Mouse (Mus musculus) embryonic fibroblast, embryonic 13.5 days (primary cell): ENCODE measurements around the gene Cog5. TPM values are rescaled to one million over a fixed set of nuclear protein-coding genes. Genes with fewer than 3 reads are reported as not detected.
A peak's percentile ranks its signal among the peaks of the same experiment; 100 is the strongest.

Source experiments
- H3K27ac ChIP-seq: 2 replicates; pipeline ENCODE4 v1.5.1; 2012; ENCODE audit warnings: low read length, control low read depth, inconsistent platforms; ENCODE audit not compliant: insufficient read depth
- H3K4me1 ChIP-seq: 2 replicates; pipeline ENCODE4 v1.6.1; 2011; ENCODE audit warnings: low read length; ENCODE audit not compliant: control insufficient read depth, insufficient read depth
- H3K4me3 ChIP-seq: 2 replicates; pipeline ENCODE4 v1.5.1; 2011; ENCODE audit warnings: mild to moderate bottlenecking, control low read depth, low read length; ENCODE audit not compliant: insufficient read depth
- CTCF ChIP-seq: IDR thresholded peaks from 2 replicates; pipeline ENCODE4 v1.5.1; 2011; ENCODE audit warnings: mild to moderate bottlenecking, control low read depth, low read length, moderate library complexity, borderline replicate concordance; ENCODE audit not compliant: insufficient read depth
- POLR2A ChIP-seq: IDR thresholded peaks from 2 replicates; pipeline ENCODE4 v1.6.1; 2011; ENCODE audit warnings: low read depth, mild to moderate bottlenecking, control low read depth, low read length, moderate library complexity
- polyA plus RNA-seq: library from polyadenylated mRNA; stranded (reverse); fragments of >200 nt; gene quantifications from 2 replicates; pipeline ENCODE4 v1.2.4, GENCODE M21; 2011; ENCODE audit warnings: low read depth; ENCODE audit not compliant: missing spikeins, insufficient read length

Gene Cog5
- polyA plus RNA-seq, 1 experiment, result 48.3 TPM

DNA sequence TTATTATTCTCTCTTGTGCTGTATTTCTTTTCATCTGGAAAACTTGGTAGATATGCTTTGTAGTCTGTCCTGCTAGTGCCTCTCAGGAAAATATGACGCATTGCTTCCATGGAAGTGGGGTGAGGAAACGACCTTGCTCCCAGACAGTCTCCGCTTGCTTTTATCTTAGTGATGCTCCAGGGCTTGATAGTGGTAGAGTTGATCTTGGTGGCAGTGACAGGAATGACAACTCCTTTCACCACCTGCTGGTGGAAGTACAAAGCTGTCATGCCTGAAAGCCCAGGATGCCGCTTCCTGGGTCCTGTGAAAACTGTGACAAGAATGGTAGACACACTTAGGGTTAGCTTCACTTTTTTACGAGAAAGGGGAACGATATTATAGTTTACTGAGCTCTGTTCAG lies 49.2 kb downstream of the Cog5 start:
- TF ChIP-seq POLR2A, result no peak
- H3K4me3 ChIP-seq, result no peak overlapping the region
- no peak overlapping the region for H3K27ac ChIP-seq
- no peaks in the 10 kb centered on the region for H3K4me1 ChIP-seq

DNA sequence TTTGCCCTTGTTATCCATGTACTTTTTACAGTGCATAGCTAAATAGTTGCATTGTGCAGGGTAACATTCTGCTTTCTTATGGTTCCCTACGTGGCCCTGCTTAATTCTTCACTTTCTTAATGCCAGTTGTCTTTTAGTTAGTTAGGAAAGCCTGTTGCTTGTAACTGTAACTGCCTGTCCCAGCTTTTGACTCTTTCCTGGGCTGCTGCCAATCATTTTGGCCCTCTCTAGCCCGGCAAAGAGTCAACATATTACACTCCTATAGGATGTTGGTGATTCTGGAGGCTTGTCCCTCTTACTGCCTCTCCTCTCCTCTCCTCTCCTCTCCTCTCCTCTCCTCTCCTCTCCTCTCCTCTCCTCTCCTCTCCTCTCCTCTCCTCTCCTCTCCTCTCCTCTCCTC lies 51.5 kb downstream of the Cog5 start:
- no peak overlapping the region for H3K4me3 ChIP-seq
- H3K27ac ChIP-seq, result peak overlapping the region; percentile 14; the same call in 1 of the 2 replicates
- TF ChIP-seq CTCF (no peak), POLR2A (no peak)

DNA sequence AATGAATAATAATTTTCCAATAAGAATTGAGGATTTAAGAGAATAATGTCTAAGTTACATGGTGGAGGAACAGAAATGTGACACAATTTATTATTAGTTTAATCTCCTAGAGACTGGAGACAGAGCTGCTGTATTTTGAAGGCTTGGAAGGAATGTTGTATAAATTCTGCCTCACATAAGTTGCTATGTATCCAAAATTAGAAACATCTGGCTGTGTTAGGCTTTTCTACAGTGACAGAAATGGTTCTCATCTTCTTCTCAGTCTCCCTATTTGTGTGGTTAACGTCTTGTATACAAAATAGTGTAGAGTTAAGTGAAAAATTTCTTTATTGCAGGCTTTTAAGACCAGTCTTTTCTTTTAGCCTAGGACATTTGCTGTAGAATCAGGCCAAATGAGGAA lies 52.9 kb downstream of the Cog5 start:
- TF ChIP-seq CTCF (no peak), POLR2A (no peak)
- Histone ChIP-seq H3K4me1 (no peaks in the 10 kb centered on the region), H3K27ac (no peak overlapping the region), H3K4me3 (no peak overlapping the region)

More for the DNA sequence above, 51.5 kb downstream of the Cog5 start:
- H3K4me1 ChIP-seq, result no peaks in the 10 kb centered on the region

DNA sequence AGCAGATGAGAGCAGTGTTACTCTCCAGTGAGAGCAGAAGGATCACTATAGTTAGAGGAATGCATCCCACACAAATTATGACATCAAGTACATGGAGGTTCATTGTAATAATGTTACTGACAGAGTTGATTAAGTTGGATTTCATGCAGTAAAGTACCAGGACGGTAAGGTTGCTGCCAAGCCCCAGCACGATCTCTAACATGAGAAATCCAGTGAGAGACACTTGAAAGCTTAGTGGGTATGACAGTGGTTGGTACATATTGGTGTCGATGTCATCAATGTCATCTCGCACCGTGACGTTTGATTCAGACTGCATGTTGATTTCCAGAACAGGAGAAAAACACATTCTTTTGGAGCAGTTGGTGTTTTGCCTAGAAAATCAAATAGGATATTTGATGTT lies 55.0 kb downstream of the Cog5 start:
- TF ChIP-seq CTCF, result no peak
- TF ChIP-seq POLR2A, result no peak

DNA sequence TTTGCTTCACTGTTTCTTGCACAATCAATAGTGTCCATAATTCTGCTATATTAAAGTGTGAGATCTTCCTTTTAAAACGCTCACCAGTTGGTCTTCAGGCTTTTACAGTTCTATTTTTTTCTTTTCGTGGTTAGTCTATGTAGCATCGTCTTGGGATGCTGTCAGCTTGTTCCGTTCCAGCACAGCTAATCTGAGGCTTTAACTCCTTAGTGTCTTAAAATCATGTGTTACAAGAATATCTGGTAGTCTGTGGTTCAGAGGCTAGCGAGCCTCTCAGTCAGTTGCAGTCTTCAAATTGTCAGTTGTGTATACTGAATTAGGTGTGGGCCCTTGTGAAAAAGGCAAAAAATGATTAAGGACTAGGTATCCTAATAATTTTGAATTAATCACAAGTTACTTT lies 57.6 kb downstream of the Cog5 start:
- TF ChIP-seq CTCF (no peak), POLR2A (no peak)
- no peak overlapping the region for H3K27ac ChIP-seq
- no peak overlapping the region for H3K4me3 ChIP-seq
- H3K4me1 ChIP-seq, result no peaks in the 10 kb centered on the region

More for the DNA sequence above, 55.0 kb downstream of the Cog5 start:
- no peak overlapping the region for H3K27ac ChIP-seq
- no peak overlapping the region for H3K4me3 ChIP-seq
- no peaks in the 10 kb centered on the region for H3K4me1 ChIP-seq

DNA sequence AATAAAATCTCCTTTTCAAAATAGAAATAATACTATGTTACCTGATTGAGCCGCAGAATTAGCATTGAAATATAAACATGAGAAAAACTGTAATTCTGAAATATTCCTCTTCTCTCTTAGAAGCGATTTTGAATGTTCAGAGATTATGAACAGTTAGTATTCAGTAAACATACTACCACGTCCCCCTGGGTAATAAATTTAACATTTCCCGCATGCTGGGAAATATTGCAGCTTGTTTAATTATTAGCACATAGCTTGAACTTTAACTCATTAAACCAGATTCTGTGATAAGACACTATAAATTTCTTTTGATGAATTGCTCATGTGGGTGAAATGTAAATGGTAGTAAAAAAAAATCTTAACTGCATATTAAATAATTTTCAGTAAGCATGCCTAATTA lies 58.1 kb downstream of the Cog5 start:
- TF ChIP-seq POLR2A (no peak), CTCF (no peak)
- Histone ChIP-seq H3K4me1 (no peaks in the 10 kb centered on the region), H3K27ac (no peak overlapping the region), H3K4me3 (no peak overlapping the region)

DNA sequence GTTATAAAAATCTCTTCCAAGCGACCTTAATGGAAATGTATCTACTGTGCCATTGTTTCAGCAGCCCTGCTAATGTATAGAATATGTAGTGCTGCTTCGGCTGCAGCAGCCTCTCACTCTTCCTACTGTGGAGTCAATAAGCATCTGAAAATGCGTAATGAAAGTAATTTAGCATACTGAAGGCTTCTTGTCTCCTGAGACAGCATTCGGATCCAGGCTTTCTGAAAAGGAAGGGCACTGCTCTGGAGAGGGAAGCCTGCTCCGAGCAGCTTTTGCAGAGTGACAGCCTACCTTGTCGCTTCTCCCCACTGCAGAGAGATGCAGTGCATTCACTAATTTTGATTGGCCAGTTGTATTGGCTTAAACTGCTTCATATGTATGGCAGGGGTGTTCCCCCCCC lies 58.9 kb downstream of the Cog5 start, which contains the start of gene Gpr22:
Gene Gpr22 (minus strand): TSS at position 348 of the 400 bp plus-strand sequence.
- Histone ChIP-seq H3K4me1 (no peaks in the 10 kb centered on the region), H3K27ac (no peak within 1 kb of the TSS), H3K4me3 (no peak within 1 kb of the TSS)
- TF ChIP-seq CTCF (no peak), POLR2A (no peak)

DNA sequence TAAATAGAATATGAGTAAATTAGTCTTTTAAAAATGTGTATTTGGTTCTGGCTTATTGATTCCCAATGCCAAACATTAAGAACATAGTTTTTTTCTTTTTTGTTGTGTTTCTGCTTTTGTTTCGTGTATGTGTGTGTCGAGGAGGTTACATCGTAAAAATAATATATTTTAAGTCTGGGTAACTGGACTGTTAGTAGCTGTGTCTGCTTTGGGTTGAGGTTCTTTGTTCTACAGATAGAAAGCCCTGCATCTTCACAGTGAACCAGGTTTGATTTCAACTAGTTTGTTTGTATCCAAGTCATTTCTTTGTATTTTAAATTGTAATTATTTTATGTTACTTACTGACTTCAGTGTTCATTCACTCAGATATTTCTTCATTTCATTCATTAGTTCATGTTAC lies 59.4 kb downstream of the Cog5 start:
- no peaks in the 10 kb centered on the region for H3K4me1 ChIP-seq
- no peak overlapping the region for H3K27ac ChIP-seq
- no peak overlapping the region for H3K4me3 ChIP-seq
- no peak for TF ChIP-seq CTCF
- TF ChIP-seq POLR2A, result no peak

DNA sequence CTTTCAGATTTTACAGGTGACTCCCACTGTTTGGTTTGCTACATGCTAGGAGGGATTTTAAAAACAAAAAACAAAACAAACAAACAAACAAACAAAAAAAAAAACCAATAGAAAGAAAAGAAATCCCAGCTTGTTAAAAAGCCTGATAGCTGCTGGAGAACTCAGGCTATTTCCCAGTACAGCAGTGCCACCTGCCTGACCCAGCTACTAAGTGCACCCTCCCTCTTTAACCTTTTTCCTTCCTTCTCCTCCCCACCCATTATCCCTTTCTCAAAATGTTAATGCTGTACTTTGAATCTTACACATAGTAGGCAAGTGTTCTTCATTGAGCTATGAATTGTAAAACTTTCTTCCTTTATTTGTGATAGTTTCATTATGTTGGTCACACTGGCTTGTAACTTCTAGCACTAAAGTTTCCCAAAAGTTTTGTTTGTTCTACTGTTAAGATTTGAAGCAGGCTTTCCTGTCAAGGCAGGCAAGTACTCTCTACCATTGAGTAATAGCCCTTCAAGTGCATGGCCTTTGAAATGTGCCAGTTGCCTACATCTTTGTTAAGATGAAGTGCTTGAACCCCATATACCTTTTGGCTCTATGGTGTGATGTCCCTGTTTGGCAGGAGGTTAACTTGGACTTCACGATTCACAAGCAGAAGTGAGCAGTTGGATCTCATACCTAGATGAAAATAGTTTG lies 65.1 kb downstream of the Cog5 start:
- no peak overlapping the region for H3K27ac ChIP-seq
- no peaks in the 10 kb centered on the region for H3K4me1 ChIP-seq
- H3K4me3 ChIP-seq, result no peak overlapping the region
- TF ChIP-seq POLR2A (no peak), CTCF (peak; percentile 56; the same call in 1 of the 2 replicates)

DNA sequence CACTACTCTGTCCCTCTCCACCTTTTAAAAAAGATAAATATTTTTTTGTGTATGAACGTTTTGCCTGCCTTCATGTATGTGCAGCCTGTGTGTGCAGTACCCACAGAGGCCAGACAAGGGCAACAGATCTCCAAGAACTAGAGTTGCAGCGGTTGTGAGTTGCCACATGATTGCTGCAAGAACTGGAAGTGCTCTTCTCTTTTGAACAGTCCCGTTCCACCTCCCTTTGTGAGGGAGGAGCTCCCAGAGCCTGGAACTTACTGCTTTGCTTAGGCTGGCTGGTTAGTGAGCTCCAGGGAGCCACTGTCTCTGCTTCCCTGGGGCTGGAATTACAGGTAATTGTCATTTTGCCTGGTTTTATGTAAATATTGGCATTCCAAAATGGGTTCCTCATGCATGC lies 69.9 kb downstream of the Cog5 start:
- H3K4me1 ChIP-seq, result no peaks in the 10 kb centered on the region

More for the DNA sequence above, 69.9 kb downstream of the Cog5 start:
- TF ChIP-seq POLR2A, result no peak
- TF ChIP-seq CTCF, result no peak
- Histone ChIP-seq H3K4me3 (no peak overlapping the region), H3K27ac (no peak overlapping the region)
